Mouse (Mus musculus): ENCODE results near the gene Ly6g5b.

GRCm38 (mm10) chr17:35146139-35146538, 30.9 kb upstream of the Ly6g5b start:
- TF ChIP-seq CTCF (conservative IDR thresholded peaks at IDR 0.05; ENCODE audit: insufficient read depth, insufficient read length, low read depth, low read length) (no peak), POLR2A (IDR thresholded peaks at IDR 0.05; ENCODE audit: low read depth, low read length) (no peak)

All from kidney, adult 2 months (tissue).